In the genomic region with DNA sequence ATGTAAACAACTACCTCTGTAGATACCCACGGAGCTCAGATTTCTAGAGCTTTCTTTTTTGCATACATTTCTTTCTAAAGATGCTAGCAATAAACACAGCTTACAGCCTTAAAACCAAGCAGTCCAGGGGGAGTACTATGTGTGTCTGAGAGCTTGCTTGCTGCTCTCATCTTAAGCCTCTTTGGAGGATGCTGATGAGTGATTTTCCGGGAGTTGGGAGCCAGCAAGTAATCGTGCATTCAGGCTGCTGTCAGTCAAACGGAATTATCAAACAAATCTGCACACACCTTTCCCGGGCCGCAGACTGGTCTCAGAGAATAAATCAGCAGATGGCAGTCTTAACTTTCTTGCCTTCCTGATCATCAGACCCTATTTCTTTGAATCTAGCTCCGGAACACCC, we compare ENCODE assay signal across 20 mouse cellular contexts.
DNase-seq lines count a peak whose midpoint lies in the region; ATAC-seq and TF ChIP-seq lines count a peak whose summit lies in the region.
"Had no signal": no experiment of that assay in that cellular context is flagged by ENCODE, and none has a peak within 500 bp of the region (broad histone marks: within the 10 kb centered on the region; RNA-seq: fewer than 3 reads in every experiment).

No protein-coding gene starts in this region.

- H3K4me3 ChIP-seq in midbrain, embryonic 13.5 days (replicated peaks) = no peak overlapping the region
- no peak overlapping the region for H3K4me3 ChIP-seq in stomach, postnatal 0 days (ENCODE audit: low read depth, low read length)
- H3K4me3 ChIP-seq: heart, embryonic 10.5 days; neural tube, embryonic 12.5 days had no signal

- no peaks in the 10 kb centered on the region for H3K27me3 ChIP-seq in midbrain, embryonic 13.5 days
- H3K27me3 ChIP-seq in stomach, postnatal 0 days (ENCODE audit: control insufficient read depth, insufficient read depth, low read length) = no peaks in the 10 kb centered on the region
- H3K27me3 ChIP-seq: CH12.LX; neural tube, embryonic 12.5 days had no signal

- peak overlapping the region; percentile 69 for H3K27ac ChIP-seq in midbrain, embryonic 13.5 days
- H3K27ac ChIP-seq in stomach, postnatal 0 days (replicated peaks) = no peak overlapping the region
- H3K27ac ChIP-seq: heart, embryonic 10.5 days; neural tube, embryonic 12.5 days had no signal

- H3K4me1 ChIP-seq in midbrain, embryonic 13.5 days (replicated peaks) = peaks cover 30% of the 10 kb centered on the region
- no peaks in the 10 kb centered on the region for H3K4me1 ChIP-seq in stomach, postnatal 0 days (replicated peaks; ENCODE audit: control insufficient read depth, insufficient read depth)

- 0 out of 2 replicates have a peak, but pooled peaks have one; percentile 11 for TF ChIP-seq CTCF in stomach, postnatal 0 days (IDR thresholded peaks at IDR 0.05; ENCODE audit: low read depth)

- no peaks in the 10 kb centered on the region for H3K9me3 ChIP-seq in midbrain, embryonic 13.5 days
- H3K9me3 ChIP-seq in stomach, postnatal 0 days (ENCODE audit: control insufficient read depth, low read length) = no peaks in the 10 kb centered on the region
- H3K9me3 ChIP-seq: heart, embryonic 10.5 days; neural tube, embryonic 12.5 days had no signal

- WGBS in midbrain, embryonic 13.5 days = 14% methylated on average over 7 of the region's 7 CpGs
- 19% methylated on average over 7 of the region's 7 CpGs for WGBS in stomach, postnatal 0 days

- no peak for TF ChIP-seq EP300 in stomach, postnatal 0 days (optimal IDR thresholded peaks at IDR 0.05)

- ATAC-seq in frontal cortex, adult (ENCODE audit: low TSS enrichment) = 0 out of 2 replicates have a peak, but pooled peaks have one; percentile 21
- peak; percentile 72 for ATAC-seq in midbrain, embryonic 13.5 days
- no peak for ATAC-seq in stomach, postnatal 0 days (ENCODE audit: low FRiP score, low TSS enrichment)

- peaks cover 17% of the 10 kb centered on the region for H3K36me3 ChIP-seq in midbrain, embryonic 13.5 days
- H3K36me3 ChIP-seq in stomach, postnatal 0 days (ENCODE audit: control insufficient read depth, insufficient read depth, low read length) = no peaks in the 10 kb centered on the region

- no peak for DNase-seq in frontal cortex, adult 2 months (ENCODE audit: extremely low spot score in 1 of 2, low spot score in 1 of 2)
- DNase-seq in retina, adult 2 months (ENCODE audit: low read depth, low spot score) = peak; percentile 65
- DNase-seq in retina, embryonic 14.5 days (ENCODE audit: low spot score) = no peak
- DNase-seq in stomach, postnatal 0 days (ENCODE audit: low spot score) = no peak
- no peak for DNase-seq in ovary, postnatal 14 days (ENCODE audit: low spot score)
- no peak for DNase-seq in c-Kit-positive CD71-positive TER-119-positive erythroid progenitor cells, embryonic 14.5 days (ENCODE audit: low spot score)
- DNase-seq: adrenal gland, adult 8-10 months; cerebellum, adult 18-20 months; gastrocnemius, postnatal 25 days; heart, postnatal 10 days; kidney, adult 8-10 months; kidney, postnatal 25 days; layer of hippocampus, adult 9-11 months; spleen, adult 18-20 months; thymus, adult 2 months had no signal

- peak overlapping the region; percentile 41; the same call in 1 of the 2 replicates for H3K9ac ChIP-seq in midbrain, embryonic 13.5 days (replicated peaks)
- no peak overlapping the region for H3K9ac ChIP-seq in stomach, postnatal 0 days (ENCODE audit: low read length)
- H3K9ac ChIP-seq: neural tube, embryonic 12.5 days had no signal

- peak overlapping the region; percentile 20; the same call in 1 of the 2 replicates for H3K4me2 ChIP-seq in midbrain, embryonic 13.5 days (replicated peaks)
- no peak overlapping the region for H3K4me2 ChIP-seq in stomach, postnatal 0 days (replicated peaks; ENCODE audit: low read depth)
- H3K4me2 ChIP-seq: neural tube, embryonic 12.5 days had no signal
